Mouse (Mus musculus): Measurements from ENCODE around the gene Nab2. TPM values are rescaled to one million over a fixed set of nuclear protein-coding genes. Genes with fewer than 3 reads are reported as not detected.
A peak's percentile ranks its signal among the peaks of the same experiment; 100 is the strongest.

The Nab2 gene
- polyA plus RNA-seq, 1 experiment from 2014 or later, result 3.9 TPM

DNA sequence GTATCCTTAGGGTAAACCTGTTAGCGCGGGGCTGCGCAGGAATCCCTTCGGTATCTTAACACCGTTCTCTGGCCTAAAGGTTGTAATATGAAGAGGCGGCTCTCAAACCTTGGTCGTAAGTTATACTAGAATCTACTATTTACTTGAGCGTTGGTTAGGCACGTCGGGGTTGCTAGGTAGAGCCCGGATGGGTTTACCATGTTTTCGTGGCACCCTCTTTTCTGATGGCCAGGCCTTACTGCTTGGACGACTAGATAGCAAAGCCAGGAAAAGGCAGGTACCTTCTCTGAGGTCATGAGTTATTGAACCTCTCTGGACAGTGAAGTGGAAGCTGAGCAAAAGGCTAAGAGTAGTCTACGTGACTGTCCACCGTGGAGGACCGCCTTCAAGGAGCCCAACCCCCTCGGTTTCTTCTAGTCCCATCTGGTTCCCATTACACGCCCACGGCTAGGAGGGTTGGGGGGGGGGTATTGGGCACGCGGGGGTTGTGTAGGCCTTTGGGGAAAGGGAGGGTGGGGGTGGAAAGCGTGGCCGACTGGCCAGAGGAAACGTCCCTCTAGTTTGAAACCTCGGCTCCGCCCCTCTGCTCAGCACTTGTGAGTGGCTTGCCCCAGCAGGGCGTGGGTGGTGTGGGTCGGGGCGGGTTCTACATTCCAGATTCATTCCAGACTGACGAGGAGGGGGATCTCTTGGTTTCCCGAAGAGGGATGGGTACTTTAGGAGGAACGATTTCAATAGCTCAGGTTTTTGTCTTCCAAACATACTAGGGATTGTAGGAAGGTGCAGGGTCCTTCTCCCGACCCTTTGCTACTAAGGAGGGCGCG, 887 bp downstream of the Nab2 start:
- peak; percentile 78 for DNase-seq (ENCODE audit: low spot score)
- Histone ChIP-seq H3K27me3 (ENCODE audit: low read depth, poor library complexity, severe bottlenecking) (peaks cover 74% of the 10 kb centered on the region), H3K36me3 (no peaks in the 10 kb centered on the region), H3K9me3 (replicated peaks) (no peaks in the 10 kb centered on the region), H3K4me1 (peaks cover 61% of the 10 kb centered on the region), H3K4me3 (peak overlapping the region; percentile 75), H3K27ac (replicated peaks) (peak overlapping the region; percentile 82)
- 1% methylated on average over 35 of the region's 35 CpGs for WGBS

DNA sequence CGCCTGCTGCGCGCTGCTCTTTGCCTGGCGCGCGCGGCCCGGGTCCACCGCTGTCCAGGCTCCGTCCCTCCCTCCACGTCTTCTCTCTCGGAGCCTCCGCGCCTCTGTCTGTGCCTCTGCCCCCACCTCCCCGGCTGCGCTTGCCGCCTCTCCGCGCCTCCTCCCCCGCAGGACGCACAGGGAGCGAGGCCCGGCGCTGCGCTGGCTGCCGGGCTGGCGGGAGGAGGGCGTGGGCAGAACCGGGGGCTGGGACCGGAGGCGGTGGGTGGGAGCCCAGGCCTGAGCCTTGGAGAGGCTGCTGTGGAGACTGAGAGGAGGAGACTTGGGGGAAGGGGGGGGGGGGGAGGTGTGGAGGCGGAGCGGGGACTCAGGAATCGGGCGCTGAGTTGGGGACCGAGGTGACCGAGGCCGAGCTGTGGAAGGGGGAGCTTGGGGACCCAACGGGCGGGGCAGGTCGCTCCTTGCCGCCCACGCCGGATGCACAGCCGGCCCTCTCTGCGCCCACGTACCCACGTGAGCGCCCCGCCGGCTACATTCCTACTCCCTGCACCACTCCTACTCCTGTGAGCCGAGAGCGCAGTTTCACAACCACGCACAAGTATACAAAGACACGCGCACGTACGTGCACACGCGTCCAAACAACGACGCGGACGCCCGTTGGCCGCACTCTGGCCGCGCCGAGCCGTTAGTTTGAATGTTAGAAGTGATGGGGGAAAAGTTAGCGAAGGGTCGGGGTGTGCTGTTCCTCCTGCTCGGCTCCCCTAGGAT, 1.7 kb downstream of the Nab2 start, which contains the start of gene Nemp1:
Gene Nemp1, plus strand, starts transcription at position 401 of the 768 bp plus-strand sequence.
- peak; percentile 77 for DNase-seq (ENCODE audit: low spot score)
- under 1% methylated on average over 63 of the region's 73 CpGs for WGBS
- Histone ChIP-seq H3K4me3 (peak within 1 kb of the TSS; percentile 75), H3K36me3 (no peaks in the 10 kb centered on the region), H3K27me3 (ENCODE audit: low read depth, poor library complexity, severe bottlenecking) (peaks cover 82% of the 10 kb centered on the region), H3K9me3 (replicated peaks) (no peaks in the 10 kb centered on the region), H3K27ac (replicated peaks) (peak within 1 kb of the TSS; percentile 82), H3K4me1 (peaks cover 69% of the 10 kb centered on the region)

DNA sequence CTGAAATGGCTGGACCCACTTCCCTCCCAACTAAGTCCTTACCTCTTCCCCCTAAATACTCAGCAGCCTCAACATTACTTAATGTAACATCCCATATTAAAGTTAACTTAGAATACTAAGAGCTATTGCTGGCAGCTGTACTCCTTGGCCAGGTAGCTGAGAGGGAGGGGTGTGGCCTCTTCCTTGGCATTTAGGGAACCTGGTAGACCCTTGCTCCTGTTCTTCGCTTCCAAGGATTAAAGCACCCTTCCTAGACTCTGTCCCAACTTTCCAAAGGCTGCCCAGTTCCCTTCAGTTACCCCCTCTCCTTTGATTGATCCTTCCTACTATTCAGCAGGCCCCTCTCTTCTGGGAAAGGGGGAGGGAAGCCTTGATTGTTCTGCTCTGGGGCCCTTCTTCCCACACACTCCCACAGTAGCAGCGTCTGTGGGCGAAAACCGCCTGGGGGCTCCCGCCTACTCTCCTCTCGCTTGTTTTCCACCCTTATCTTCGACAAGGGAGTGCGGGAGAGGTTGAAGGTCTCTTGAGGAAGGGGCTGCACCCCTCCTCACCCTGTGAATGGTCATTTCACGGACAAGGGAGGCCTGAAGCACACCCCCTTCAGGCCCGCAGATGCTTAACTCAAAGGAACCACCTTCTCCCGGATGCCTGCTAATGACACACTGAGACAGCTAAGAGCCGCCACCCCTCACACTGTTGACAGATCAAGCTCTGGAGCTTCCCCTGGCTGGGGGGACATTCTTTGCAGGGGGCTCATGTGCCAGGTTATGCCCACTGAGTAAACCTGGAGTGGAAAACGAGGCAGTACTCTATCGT, 2.8 kb downstream of the Nab2 start:
- Histone ChIP-seq H3K36me3 (no peaks in the 10 kb centered on the region), H3K27ac (replicated peaks) (peak overlapping the region; percentile 82; the same call in 1 of the 2 replicates), H3K9me3 (replicated peaks) (no peaks in the 10 kb centered on the region), H3K27me3 (ENCODE audit: low read depth, poor library complexity, severe bottlenecking) (peaks cover 93% of the 10 kb centered on the region), H3K4me3 (peak overlapping the region; percentile 75), H3K4me1 (peaks cover 75% of the 10 kb centered on the region)
- DNase-seq (ENCODE audit: low spot score), result peak; percentile 44
- WGBS, result 3% methylated on average over 14 of the region's 14 CpGs

DNA sequence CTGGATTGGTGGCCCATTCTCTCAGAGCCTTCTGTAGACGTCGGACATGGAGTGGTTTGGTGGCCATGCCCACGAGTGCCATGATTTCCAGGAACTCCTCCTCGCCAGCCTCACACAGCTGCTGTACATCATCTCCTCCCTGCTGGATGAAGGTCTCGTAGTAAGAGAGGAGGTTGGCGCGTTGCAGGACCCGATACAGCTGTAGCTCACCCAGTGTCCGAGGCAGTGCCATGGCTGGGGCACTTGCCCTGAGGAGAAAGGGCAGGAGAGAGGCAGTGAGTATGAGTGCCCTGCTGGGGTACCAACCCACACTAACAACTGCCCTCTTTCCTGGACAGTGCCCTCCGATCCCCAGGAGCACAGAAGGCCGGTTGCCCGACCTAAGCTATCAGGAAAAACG, 3.5 kb downstream of the Nab2 start:
- H3K4me3 ChIP-seq, result peak overlapping the region; percentile 75; the same call in 1 of the 2 replicates
- WGBS, result 15% methylated on average over 13 of the region's 13 CpGs
- H3K27ac ChIP-seq (replicated peaks), result no peak overlapping the region
- H3K36me3 ChIP-seq, result no peaks in the 10 kb centered on the region
- no peaks in the 10 kb centered on the region for H3K9me3 ChIP-seq (replicated peaks)
- peaks cover 100% of the 10 kb centered on the region for H3K27me3 ChIP-seq (ENCODE audit: low read depth, poor library complexity, severe bottlenecking)
- H3K4me1 ChIP-seq, result peaks cover 75% of the 10 kb centered on the region
- no peak for DNase-seq (ENCODE audit: low spot score)

DNA sequence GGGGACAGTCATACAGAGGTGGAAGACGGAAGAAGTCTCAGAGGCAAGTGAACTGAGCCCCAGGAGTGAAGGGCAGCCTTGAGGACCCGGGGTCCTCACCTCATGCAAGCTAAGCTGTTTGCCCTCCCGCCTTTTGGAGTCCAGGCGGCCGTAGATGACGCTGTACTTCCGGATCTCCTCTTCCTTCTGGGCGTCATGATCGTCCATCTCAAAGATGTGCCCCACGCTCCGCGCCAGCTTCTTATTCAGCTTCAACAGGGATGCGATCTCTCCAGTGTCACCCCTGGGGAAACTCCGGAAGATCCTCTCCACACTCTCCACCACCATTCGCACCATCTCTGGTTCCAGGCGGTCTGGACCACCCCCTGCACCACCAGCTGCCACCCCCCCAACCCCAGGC, 4.2 kb downstream of the Nab2 start:
- Histone ChIP-seq H3K36me3 (no peaks in the 10 kb centered on the region), H3K4me1 (peaks cover 74% of the 10 kb centered on the region), H3K27me3 (ENCODE audit: low read depth, poor library complexity, severe bottlenecking) (peaks cover 100% of the 10 kb centered on the region), H3K9me3 (replicated peaks) (no peaks in the 10 kb centered on the region), H3K4me3 (peak overlapping the region; percentile 23), H3K27ac (replicated peaks) (no peak overlapping the region)
- DNase-seq (ENCODE audit: low spot score), result no peak
- 14% methylated on average over 16 of the region's 16 CpGs for WGBS

DNA sequence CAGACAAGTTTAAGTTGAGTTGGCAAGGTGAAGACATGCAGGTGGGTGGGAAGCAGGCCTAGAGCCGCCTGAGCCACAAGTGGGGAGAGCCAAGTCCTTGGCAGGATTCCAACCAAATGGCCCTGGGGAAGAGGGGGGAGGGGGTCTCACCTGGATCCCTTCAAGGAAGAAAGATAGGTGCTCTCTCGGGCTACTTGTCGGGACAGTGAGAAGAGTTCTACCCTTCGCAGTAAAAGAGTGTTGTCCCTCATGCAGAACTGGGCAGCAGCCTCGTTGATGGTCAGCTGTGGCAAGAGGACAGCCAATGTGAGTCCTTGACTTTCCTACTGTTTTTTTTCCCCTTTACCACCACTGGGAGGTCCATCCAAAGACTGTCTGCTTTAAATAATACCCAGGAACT, 4.8 kb downstream of the Nab2 start:
- Histone ChIP-seq H3K27me3 (ENCODE audit: low read depth, poor library complexity, severe bottlenecking) (peaks cover 100% of the 10 kb centered on the region), H3K36me3 (no peaks in the 10 kb centered on the region), H3K27ac (replicated peaks) (no peak overlapping the region), H3K4me3 (no peak overlapping the region), H3K9me3 (replicated peaks) (no peaks in the 10 kb centered on the region), H3K4me1 (peaks cover 68% of the 10 kb centered on the region)
- DNase-seq (ENCODE audit: low spot score), result no peak
- WGBS, result 21% methylated on average over 5 of the region's 5 CpGs

DNA sequence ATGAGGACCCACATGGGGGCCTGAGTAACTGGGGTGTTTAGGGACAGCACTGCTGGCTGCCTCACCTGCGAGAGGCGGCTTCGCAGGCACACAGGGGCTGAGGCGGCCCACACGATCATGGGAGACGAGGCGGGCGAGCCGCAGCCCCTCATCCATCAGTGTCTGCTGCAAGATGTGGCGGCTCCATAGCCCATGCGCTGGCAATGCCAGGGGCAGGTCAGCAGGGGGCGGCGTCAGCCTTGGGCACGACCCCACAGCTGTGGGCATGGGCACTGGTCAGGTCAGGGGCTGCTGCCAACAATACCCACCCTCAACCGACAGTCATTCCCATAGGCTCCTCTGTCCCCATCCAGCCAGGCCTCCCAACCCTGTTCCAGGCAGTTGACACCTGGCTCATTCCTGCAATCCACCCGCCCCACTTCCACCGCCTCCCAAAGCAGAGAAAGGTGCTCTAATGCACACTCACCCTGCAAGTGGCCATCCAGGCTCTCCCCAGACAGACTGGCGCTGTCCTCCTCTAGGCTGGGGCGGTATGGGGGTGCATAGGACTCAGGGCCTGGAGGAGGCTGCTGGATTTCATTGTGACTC, 5.6 kb downstream of the Nab2 start:
- H3K36me3 ChIP-seq, result no peaks in the 10 kb centered on the region
- H3K27me3 ChIP-seq (ENCODE audit: low read depth, poor library complexity, severe bottlenecking), result peaks cover 100% of the 10 kb centered on the region
- peak overlapping the region; percentile 37 for H3K4me3 ChIP-seq
- no peak overlapping the region for H3K27ac ChIP-seq (replicated peaks)
- peak; percentile 41 for DNase-seq (ENCODE audit: low spot score)
- H3K4me1 ChIP-seq, result peaks cover 66% of the 10 kb centered on the region
- 10% methylated on average over 19 of the region's 19 CpGs for WGBS
- H3K9me3 ChIP-seq (replicated peaks), result no peaks in the 10 kb centered on the region

DNA sequence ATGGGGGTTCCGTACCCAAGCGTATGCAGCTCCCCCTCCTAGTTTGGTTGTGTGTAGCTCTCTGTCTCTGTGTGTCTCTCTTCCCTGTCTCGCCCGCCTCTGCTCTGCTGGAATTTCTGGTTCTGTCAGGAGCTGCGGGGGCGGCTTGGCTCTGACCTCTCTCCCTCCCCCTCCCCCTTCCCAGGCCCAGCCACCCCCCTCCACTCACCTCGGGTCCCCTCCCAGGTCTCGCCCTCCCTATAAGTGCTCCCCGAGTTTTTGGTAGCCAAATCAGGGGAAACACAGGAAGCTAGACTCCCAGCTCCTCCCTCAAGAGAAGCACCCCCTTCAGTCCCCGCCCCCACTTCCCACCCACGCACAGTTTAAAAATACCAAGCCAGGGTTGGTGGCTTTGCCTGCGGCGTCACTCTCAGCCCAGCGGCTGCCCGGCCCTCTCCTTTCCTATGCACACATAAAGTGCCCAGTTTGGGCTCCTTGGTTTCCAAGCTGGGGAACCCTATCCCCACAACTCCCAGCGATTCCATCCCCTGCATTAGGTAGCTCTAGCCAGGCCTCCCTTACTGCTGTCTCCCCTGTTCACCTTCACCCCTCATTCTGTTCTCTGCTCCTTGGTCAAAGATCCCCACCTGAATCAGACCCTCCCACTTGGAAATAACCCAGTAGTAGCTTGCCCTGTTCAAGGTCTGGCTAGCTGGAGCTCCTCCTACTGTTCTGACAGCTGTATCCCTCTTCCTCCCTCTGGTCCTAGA, 6.3 kb downstream of the Nab2 start:
- Histone ChIP-seq H3K4me1 (peaks cover 59% of the 10 kb centered on the region), H3K27me3 (ENCODE audit: low read depth, poor library complexity, severe bottlenecking) (peaks cover 100% of the 10 kb centered on the region), H3K27ac (replicated peaks) (peak overlapping the region; percentile 28; the same call in 1 of the 2 replicates), H3K36me3 (no peaks in the 10 kb centered on the region), H3K9me3 (replicated peaks) (no peaks in the 10 kb centered on the region), H3K4me3 (peak overlapping the region; percentile 37)
- peak; percentile 41 for DNase-seq (ENCODE audit: low spot score)
- WGBS, result 2% methylated on average over 16 of the region's 16 CpGs

DNA sequence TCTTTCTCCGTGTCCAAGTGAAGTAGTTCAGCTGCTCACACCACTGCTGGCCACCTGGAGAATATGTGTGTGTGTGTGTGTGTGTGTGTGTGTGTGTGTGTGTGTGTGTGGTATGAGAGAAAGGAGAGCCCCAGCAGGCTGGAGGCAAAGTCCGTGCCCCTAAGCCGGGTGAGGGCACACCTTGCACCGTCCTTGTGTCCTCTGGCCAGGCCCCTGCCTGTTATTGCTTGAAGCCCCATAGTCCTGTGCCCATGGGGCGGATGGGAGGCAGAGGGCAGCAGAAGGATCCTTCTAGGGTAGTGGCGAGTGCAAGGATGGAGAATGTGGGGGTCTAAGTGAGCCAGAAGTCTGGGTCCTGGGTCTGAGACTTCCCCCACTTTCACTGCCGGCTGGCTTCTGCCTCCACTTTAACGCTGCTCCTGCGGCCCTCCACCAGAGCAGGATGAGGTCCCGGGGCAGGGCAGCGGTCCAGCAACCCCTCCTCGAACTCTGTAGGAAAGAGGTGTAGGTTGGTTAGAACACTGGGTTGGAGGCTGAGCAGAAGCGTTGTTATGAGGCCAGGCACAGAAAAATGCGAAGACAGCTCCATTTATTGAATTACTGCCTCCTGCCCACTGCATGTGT, 7.0 kb downstream of the Nab2 start:
- DNase-seq (ENCODE audit: low spot score), result no peak
- 13% methylated on average over 14 of the region's 14 CpGs for WGBS
- Histone ChIP-seq H3K27me3 (ENCODE audit: low read depth, poor library complexity, severe bottlenecking) (peaks cover 97% of the 10 kb centered on the region), H3K27ac (replicated peaks) (no peak overlapping the region), H3K4me3 (peak overlapping the region; percentile 37), H3K9me3 (replicated peaks) (no peaks in the 10 kb centered on the region), H3K4me1 (peaks cover 52% of the 10 kb centered on the region), H3K36me3 (no peaks in the 10 kb centered on the region)

DNA sequence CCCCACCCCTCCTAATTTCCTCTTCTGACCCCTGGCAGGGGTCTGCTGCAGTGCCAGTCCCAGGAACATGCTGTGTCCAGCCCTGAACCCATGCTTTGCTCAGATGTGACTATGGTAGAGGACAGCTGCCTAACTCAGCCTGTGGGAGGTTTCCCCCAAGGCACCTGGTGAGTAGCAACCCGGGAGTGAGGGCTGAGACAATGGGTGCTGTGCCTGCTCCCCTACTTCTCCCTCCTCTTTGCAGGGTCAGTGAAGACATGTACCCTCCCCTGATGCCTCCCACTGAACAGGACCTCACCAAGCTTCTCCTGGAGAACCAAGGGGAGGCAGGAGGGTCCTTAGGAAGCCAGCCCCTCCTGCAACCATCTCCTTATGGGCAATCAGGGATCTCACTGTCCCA, 8.8 kb downstream of the Nab2 start:
- WGBS, result 75% methylated on average over 1 of the region's 1 CpGs
- Histone ChIP-seq H3K4me3 (no peak overlapping the region), H3K36me3 (no peaks in the 10 kb centered on the region), H3K9me3 (replicated peaks) (no peaks in the 10 kb centered on the region), H3K27ac (replicated peaks) (no peak overlapping the region), H3K4me1 (peaks cover 34% of the 10 kb centered on the region), H3K27me3 (ENCODE audit: low read depth, poor library complexity, severe bottlenecking) (peaks cover 78% of the 10 kb centered on the region)
- DNase-seq (ENCODE audit: low spot score), result no peak

DNA sequence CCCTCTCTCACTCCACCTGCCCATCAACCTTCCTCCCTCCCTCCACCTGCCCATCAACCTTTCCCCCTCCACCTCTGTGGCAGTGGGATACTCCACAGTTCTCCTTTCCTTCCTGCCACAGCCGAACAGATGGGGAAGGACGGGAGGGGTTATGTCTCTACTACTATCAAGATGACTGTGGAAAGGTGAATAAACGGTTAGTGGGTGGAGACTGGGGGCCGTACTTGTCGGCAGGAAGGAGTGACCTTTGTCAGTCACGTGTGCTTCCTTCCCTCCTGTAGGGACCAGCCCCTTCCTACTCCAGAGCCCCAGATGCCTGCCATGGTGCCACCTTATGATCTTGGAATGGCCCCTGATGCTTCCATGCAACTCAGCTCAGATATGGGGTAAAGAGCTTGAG, 10.3 kb downstream of the Nab2 start:
- Histone ChIP-seq H3K27ac (replicated peaks) (no peak overlapping the region), H3K9me3 (replicated peaks) (no peaks in the 10 kb centered on the region), H3K27me3 (ENCODE audit: low read depth, poor library complexity, severe bottlenecking) (peaks cover 64% of the 10 kb centered on the region), H3K4me1 (peaks cover 32% of the 10 kb centered on the region), H3K4me3 (no peak overlapping the region), H3K36me3 (no peaks in the 10 kb centered on the region)
- DNase-seq (ENCODE audit: low spot score), result no peak
- 21% methylated on average over 6 of the region's 6 CpGs for WGBS
